Mouse (Mus musculus) adrenal gland, postnatal 4 days (tissue): ENCODE data around the gene Pus1. TPM values are rescaled to one million over a fixed set of nuclear protein-coding genes. Genes with fewer than 3 reads are reported as not detected.

ENCODE experiments used
- DNase-seq, 2 experiments: peaks; one replicate each; pipeline ENCODE4 v3.0.0; 2021 to 2022; ENCODE audit warnings: low spot score in 2 of 2, mixed read lengths in 2 of 2
- long read RNA-seq, 2 experiments: library from polyadenylated mRNA; stranded (forward); transcript quantifications; one replicate each; pipeline ENCODE4 v2.0.0; 2021
- total RNA-seq, 2 experiments: library from RNA; stranded (reverse); gene quantifications; 2 replicates each; pipeline ENCODE4 v1.2.3; 2021

The Pus1 gene
- total RNA-seq, result 10 to 100 TPM; 40.2 to 47.2 TPM
- long read RNA-seq, experiment 1, transcript Pus1-202 (6 exons, 1,814 nt), result major isoform, 8 of 14 reads
- long read RNA-seq, experiment 1, partial matches to known transcripts, result 1 of 14 reads
- long read RNA-seq, experiment 1, other reads (novel, unspliced or antisense), result 2 of 14 reads
- long read RNA-seq, experiment 2, transcript Pus1-207 (6 exons, 1,510 nt), result minor isoform, 6 of 90 reads
- long read RNA-seq, experiment 2, transcript Pus1-202 (6 exons, 1,814 nt), result major isoform, 56 of 90 reads
- long read RNA-seq, experiment 2, partial matches to known transcripts, result 7 of 90 reads
- long read RNA-seq, experiment 2, other reads (novel, unspliced or antisense), result 15 of 90 reads

DNA sequence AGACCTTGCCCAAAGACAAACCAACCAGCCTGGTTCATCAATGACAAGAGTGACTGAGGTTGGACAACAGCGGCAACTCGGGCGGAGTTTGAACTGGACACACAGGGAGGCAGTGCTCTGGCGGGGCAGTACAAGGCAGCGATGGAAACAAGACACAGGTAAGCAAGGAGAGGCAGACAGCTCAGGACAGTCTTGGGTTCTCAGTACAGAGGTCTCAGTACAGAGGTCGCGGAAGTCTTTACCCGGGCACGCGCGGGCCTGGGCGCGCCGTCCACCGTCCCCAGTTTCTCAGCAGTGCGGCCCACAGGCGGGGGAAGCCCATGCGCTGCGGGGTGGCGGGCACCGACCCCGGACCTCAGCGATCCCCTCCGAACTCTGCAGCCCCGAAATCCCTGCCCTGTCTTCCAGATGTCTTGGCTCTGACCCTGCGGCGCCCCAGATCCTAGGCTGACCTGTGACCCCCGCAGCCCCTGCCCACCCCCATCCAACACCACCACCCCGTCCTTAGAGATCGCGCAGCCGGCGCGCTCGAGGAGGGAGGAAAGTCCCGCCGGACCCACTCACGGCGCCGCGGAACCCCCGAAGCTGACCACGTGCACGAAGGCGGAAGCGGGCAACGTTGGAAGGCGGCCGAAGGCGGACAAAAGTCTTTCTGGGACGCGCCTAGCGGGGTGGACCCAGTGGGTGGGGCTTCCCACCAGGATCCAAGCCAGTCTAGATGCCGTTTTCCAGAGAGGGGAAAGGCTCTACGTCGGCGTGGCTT lies at the start of gene Pus1:
TSS of gene Pus1 (minus strand) at position 662 of the 763 bp plus-strand sequence.
- peak; percentile 89 to 90 for DNase-seq

- DNase-seq, result no peak
These were observed 47.1 kb upstream of the Pus1 start for GRCm38 (mm10) chr5:110827576-110827975.

GRCm38 (mm10) chr5:110826781-110827495 lies 46.5 kb upstream of the Pus1 start:
- no peak for DNase-seq

DNA sequence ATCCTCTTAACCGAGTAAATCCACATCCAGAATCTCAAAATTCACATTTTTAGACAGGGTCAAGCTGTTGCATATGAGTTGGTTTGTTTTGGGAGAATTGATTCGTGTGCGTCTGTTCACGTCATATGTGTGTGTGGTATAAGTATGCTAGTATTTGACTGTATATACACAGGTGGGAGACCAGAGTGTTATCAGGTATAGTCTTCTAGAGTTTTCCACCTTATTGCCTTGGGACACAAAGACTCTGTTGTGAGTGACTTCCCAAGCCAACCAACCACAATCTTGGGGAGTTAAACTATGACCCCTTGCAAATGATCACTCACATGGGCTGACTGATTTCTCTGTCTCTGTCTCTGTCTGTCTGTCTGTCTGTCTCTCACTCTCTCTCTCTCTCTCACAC lies 44.0 kb upstream of the Pus1 start:
- no peak for DNase-seq

GRCm38 (mm10) chr5:110809667-110810325 lies 29.3 kb upstream of the Pus1 start, which contains the start of gene Ulk1:
Gene Ulk1 (minus strand): TSS chr5:110810097.
- DNase-seq, result peak; percentile 96 to 100

- no peak for DNase-seq
These were observed 28.6 kb upstream of the Pus1 start for GRCm38 (mm10) chr5:110808821-110809666.

- DNase-seq, result peak; percentile 58 to 70
These were observed 27.7 kb upstream of the Pus1 start for GRCm38 (mm10) chr5:110808061-110808631.

GRCm38 (mm10) chr5:110807453-110807852 lies 27.0 kb upstream of the Pus1 start:
- DNase-seq, result no peak

GRCm38 (mm10) chr5:110806676-110807075 lies 26.2 kb upstream of the Pus1 start:
- DNase-seq, result no peak

DNA sequence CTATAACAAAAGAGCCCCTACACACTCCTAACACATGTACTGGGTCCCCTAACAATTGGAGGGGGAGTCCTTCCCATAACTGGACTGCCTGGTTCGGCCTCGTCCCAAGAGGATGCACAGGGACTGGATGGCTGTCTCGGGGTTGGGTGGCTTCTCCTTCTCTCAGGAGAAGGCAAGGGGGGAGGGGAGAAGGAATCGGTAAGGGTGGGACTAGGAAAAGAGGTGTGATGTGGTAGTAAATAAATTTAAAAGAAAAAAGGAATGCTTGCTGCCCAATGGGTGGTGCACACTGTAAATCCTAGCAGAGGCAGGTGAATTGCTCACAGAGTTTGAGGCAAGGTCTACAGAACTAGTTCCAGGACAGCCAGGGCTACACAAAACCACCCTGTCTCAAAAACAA lies 25.7 kb upstream of the Pus1 start:
- DNase-seq, result no peak

DNA sequence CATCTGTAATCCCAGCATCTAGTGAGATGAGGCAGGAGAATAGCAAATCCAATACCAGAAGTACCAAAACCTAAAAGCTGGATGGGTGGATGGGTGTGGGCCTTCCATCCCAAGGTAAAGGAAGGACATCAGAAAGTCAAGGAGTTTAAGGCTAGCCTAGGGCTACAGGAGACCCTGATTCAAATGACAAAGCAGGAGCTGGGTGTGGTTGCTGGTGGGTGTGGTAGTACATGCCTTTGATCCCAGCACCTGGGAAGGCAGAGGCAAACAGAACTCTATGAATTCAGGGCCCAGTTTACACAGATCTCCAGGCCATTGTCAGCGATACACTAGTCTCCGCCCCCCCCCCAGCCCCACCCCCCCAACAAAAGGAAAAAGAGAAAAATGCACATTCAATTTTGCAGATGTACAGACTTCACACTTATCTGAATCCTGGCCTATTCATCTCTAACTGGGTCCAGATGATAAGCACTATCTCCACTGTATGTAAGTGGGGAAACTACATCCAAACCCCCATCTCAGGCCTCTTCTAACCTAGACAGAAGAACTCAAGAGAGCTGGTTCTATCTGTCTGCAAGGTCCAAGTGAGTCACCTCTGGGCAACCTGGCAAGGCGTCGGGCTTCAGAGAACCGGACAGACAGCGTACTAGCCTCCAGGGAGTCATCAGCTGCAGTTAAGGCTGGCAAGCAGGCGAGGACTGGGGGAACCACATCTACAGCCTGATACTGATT lies 23.7 kb upstream of the Pus1 start:
- DNase-seq, result no peak

DNA sequence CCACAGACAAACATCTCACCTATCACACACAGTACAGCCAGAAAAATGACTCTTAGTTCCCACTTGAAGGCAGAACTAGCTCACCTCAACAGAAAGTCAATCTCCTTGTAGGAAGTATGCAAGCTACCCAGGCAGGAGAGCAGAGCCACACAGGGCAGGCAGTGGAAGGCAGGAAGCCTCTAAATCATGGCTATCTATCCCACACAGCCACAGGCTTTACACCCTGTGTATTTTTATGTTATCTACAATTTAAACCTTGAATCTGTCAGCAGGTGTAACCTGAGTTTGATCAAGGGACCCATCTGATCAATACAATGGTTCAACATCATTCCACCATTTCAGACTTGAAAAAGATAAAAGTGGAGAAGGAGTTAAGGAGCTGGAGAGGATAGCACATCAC lies 22.4 kb upstream of the Pus1 start:
- DNase-seq, result no peak

DNA sequence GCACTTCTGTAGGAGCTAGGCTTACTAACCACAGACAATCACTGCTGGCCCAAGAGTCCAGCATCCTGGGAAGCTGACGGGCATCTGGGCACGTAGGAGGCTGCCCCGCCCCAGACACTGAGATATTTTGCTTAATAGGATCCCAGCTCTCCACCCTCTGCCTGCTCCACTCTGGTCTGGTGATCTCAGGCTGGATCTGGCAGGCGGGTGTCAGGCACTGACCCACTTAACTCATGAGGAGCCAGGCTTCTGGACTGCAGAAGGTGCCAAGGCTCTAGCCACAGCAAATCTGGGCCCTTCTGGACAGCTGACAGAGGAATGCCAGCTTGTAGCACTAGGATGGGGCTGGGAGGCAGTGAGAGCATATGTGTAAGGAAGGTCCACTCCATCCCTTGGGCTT lies 21.7 kb upstream of the Pus1 start:
- DNase-seq, result no peak

DNA sequence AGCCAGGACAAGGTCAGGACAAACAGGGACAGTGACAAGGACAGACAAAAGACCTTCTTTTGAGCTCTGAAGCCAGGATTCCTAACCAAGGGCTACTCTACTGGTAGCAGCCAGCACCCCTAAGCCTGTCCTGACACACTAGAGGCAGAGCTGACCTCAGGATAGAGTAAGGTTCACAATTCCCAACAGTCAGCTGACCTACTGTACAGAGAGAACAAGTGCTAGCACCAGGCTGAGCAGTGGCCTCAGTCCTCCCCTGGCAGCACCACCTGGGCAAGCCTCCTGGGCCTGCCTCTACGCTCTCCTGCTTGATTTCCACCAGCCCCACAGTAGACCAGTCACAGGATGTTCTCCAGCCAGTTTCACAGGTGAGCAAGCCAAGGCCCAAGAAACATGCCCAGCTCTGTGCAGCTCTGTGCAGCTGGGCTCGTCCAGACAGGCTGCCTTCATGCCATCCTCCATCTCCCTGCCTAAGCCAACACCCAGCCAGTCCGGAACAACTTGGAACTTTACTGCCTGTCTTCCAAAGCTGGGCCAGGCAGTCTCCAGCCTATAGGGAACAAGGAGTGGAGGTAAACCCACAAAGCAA lies 20.7 kb upstream of the Pus1 start:
- DNase-seq, result no peak

- DNase-seq, result no peak
These were observed 17.2 kb upstream of the Pus1 start for GRCm38 (mm10) chr5:110797696-110798095.

- DNase-seq, result no peak
These were observed 13.9 kb upstream of the Pus1 start for GRCm38 (mm10) chr5:110794363-110794762.

DNA sequence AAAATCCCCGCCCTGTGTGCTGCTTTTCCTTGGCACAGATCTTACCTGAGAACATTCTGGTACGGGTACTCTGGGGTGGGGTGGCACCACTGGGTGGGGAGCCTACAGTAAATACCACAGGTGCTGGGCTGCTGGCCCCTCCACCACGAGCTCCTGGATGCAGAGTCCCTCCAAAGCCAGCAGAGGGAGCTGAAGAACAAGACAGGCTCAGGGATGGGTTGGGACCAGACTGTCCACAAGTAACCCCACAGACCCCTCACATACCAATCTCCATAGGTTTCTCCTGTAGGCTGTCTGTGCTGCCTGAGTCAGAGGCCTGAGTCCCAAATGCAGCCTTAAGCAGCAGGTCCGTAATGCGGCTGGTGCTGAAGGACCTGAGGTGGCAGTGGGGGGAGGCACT lies 8.2 kb upstream of the Pus1 start:
- no peak for DNase-seq

- no peak for DNase-seq
These were observed 5.8 kb upstream of the Pus1 start for GRCm38 (mm10) chr5:110786081-110786835.
